Mouse (Mus musculus) gastrocnemius, postnatal 25 days (tissue): ENCODE measurements around the gene Glmn. TPM values are rescaled to one million over a fixed set of nuclear protein-coding genes. Genes with fewer than 3 reads are reported as not detected.
A peak's percentile ranks its signal among the peaks of the same experiment; 100 is the strongest.

Source experiments
- DNase-seq: peaks from one replicate; pipeline ENCODE4 v3.0.0; 2022
- long read RNA-seq, 2 experiments: library from polyadenylated mRNA; stranded (forward); transcript quantifications; one replicate each; pipeline ENCODE4 v2.0.0; 2021
- total RNA-seq, 2 experiments: library from RNA; stranded (reverse); gene quantifications; 1 replicate in 1 of 2; 2 replicates in 1 of 2; pipeline ENCODE4 v1.2.3; 2021

The Glmn gene
- total RNA-seq = 1 to 10 TPM; 5.3 to 5.8 TPM
- long read RNA-seq, experiment 1, partial matches to known transcripts = 0 of 4 reads
- long read RNA-seq, experiment 1, other reads (novel, unspliced or antisense) = 1 of 4 reads
- long read RNA-seq, experiment 2, partial matches to known transcripts = 0 of 5 reads
- long read RNA-seq, experiment 2, other reads (novel, unspliced or antisense) = 2 of 5 reads

DNA sequence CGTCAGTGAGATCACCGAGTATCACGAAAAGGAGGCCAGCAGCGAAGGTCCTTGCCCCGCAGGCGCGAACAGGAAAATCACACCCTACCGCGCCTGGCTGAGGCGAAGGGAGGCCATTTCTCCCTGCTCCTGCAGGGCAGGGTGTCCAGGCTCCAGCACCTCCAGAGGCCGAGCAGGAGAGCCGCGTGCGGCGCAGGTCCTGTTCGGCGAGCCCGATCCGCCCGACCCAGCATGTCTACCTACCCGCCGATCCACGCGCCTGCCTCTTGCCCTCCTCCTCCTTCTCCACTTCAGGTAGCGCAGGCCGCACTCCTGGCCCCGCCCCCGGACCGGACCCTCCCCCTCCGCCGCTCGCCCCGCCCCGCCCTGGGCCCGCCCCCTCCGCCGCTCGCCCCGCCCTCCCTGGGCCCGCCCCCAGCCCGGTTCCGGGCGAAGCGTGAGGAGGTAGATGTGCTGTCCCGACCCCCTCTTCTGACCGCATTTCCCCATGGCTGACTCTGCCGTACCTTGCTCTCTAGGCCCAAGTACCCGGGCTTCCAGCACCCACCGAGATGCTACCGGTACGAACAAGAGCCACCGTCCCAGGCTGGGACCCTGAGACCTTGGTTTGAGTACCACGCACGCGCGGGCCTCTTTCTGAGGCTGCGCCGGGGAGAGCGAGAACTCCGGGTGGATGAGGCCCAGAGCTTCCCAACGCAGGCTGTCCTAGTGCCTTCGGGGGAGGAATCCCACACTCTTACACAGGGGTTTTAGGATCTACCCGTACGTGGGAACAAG, at the start of gene Glmn, which contains the start of gene Rpap2:
Gene Glmn (minus strand): TSS at position 588 of the 777 bp plus-strand sequence.
Gene Rpap2 (plus strand): TSS at position 73 of the 777 bp plus-strand sequence.
- DNase-seq = peak; percentile 84

GRCm38 (mm10) chr5:107645935-107646334, 48.2 kb upstream of the Glmn start:
- no peak for DNase-seq

DNA sequence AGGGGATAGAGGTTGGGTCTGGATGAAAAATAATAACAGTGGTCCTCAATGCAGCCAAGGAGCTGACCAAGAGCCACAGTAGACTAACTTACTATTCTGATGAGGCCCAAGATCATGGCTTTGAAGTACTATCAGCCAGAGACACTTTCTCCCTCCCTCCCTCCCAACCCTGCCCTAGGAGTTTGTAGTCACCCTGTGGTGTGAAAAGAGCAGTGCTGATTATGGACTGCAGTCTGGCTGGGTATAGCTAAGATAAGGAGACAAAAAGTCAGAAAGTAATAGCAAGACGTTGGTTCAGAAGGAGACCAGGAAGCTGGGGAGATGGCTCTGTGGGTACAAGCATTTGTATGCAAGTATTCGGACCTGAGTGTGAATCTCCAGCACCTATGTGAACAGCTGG, 46.9 kb upstream of the Glmn start:
- DNase-seq = no peak

DNA sequence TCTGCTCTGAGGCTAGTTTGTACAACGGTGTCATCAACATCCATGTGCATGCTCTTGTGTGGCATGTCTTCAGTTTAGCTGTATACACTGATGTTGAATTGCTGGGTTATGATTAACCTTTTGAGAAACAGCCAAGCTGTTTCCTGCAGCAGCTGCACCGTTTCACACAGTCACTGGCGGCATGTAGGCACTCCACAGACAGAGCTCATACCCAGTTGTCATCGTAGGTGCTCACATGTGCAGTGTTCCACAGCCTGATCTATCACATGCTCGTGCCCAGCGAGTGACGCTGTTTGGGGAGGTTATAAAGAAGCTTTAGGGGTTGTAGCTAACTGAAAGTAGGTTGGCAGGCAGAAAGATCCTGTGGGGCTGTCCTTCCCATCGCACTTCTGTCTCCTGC, 40.7 kb upstream of the Glmn start:
- DNase-seq = no peak

- DNase-seq = no peak
Observed at GRCm38 (mm10) chr5:107637106-107637505, 39.4 kb upstream of the Glmn start.

DNA sequence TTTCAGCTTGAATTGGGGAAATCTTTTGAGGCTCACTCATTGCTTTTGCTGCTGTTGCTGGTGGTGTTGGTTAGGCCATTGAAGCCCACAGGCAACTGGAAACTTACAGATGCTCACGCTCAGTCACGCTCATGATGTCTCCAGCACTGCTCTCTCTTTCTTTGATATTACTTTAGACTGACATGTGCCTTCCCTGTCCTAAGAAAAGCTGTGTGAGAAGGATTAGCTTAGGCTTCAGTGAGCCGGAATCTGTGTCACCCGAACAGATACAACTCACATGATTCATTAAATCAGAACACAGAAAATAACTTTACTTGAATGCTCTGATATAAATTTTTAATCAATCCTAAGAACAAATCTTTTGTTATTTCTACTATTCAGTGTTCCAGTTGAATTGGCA, 36.0 kb upstream of the Glmn start:
- no peak for DNase-seq

DNA sequence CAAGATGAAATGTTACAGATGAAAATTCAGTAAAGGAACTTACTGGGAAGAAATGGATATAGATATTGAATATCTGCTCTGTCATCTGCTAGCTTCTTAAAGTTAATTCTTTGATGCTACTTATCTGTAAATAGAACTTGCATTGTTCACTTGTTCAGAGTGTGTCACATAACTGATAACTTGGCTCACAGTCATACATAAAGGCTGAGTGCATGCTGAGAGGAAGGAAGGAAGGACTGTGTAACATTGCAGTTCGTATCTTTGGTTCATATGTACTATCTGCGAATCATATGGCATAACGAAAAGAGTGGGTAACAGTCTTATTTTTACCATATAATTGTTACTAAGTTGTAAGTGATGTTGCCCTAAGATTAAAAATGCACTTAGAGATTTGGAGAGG, 23.6 kb upstream of the Glmn start:
- DNase-seq = no peak

- DNase-seq = no peak
Observed at GRCm38 (mm10) chr5:107617986-107618385, 20.3 kb upstream of the Glmn start.

- peak; percentile 13 for DNase-seq
Observed at GRCm38 (mm10) chr5:107611224-107611623, 13.5 kb upstream of the Glmn start.

- DNase-seq = no peak
Observed at GRCm38 (mm10) chr5:107598380-107598779, 692 bp upstream of the Glmn start.

DNA sequence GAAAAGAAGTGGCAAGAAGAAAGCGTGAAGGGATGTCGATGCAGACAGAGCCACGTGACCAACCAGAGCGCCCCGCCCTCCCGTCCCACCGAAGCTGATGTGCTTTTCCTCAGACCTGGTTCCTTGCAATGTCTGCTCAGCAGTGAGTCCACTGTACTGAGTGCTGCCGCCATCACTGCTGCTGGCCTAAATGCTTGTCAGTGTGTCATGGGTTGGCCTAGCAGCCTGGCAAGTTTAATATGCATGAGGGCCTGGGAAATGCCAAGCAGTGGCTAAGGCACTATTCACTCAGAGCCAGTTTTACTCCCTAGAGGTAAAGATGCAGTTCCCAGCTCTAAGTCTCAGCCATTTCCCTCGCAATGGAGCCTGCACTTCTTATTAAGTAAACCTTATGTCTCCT, 28.5 kb downstream of the Glmn start:
- DNase-seq = no peak

- DNase-seq = no peak
Observed at GRCm38 (mm10) chr5:107556969-107557368, 40.7 kb downstream of the Glmn start.

DNA sequence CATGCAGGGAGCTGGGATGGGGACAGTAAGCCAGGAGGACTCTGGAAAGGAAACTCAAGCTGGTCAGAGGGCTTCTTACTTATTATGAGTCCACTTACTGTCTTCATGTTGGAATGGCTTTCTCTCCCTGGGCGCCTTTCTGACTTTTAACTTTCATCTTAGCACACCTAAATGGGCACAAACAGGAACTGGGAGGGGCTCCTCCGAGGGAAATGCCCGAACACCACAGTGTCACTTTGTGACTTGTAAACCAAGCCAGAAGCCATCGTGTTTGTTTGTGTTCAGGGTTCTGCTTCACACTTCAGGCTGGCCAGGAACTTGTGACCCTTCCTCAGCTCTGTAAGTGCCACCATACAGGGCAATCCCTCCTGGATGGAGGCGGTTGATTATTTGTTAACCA, 43.4 kb downstream of the Glmn start:
- no peak for DNase-seq

DNA sequence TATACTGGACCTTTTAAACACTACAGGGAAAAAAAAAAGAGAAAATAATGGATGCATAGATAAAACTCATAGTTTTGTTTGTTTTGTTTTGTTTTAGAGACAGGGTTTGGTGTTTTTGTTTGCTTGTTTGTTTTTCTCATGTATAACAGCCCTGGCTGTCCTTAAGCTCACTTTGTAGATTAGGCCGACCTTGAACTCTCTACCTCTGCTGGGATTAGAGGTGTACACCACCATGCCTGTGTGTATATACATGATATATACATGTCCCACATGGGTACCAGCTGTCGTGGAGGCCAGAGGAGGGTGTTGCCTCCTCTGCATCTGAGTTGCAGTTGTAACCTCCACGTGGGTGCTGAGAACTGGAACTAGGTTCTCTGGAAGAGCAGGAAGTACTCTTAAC, 49.2 kb downstream of the Glmn start:
- DNase-seq = no peak

GRCm38 (mm10) chr5:107547955-107548354, 49.7 kb downstream of the Glmn start:
- no peak for DNase-seq

DNA sequence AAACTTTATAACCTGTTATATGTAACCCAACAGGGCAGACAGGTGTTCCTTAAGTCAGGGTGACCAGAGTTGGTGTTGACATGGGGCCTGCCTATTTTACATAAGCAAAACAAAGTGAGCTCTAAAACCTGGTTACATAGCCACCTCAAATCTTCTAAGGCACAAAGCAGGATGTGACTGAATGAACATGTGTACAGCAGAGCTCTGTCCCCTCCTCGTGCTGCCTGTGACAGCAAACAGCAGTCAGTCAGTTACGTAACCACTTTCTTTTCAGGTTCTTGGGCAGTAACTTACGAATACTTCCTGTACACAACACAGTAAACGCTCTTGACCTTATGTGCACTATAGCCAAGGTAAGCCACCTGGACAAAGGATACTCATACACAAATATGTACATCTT, 51.8 kb downstream of the Glmn start:
- no peak for DNase-seq

DNA sequence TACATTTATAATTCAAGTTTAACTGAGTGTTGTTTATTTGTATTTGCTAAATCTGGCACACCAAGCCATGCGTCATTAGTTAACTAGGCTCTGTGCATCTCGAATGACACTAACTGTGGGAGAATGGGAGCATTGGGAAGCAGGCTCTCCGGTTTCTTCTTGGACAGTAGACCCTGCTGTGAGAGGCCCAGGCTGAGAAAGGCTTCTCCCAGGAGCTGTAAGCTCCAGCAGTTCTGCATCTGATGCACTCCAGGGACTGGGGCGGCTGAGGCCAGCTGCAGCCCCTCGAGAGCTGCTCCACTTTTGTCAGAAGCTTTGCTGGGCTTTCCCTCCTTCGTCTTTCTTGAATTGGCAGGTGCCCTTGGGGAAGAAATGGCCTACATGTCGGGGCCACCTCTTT, 56.0 kb downstream of the Glmn start:
- peak; percentile 70 for DNase-seq

GRCm38 (mm10) chr5:107534581-107534980, 63.1 kb downstream of the Glmn start, which contains the start of gene 1700028K03Rik:
Gene 1700028K03Rik, plus strand, starts transcription at chr5:107534709.
- no peak for DNase-seq

DNA sequence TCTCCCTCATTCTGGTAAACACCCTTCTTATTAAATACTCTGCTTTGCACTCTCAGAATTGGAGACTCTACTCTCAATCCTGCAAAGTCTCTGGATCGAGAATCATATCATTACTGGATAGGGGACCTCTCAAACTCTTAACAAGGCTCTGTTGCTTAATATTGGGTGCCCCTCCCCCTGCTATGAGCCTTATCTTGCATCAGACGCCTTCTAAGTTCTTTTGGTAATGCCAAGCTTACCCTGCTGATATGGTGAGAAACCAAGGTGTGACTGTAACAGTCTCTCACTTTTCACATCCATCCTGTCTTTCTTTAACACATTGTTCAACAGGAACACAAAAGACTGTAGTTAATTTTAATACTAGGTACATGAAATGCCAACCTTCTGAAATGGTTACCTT, 64.1 kb downstream of the Glmn start:
- DNase-seq = no peak

DNA sequence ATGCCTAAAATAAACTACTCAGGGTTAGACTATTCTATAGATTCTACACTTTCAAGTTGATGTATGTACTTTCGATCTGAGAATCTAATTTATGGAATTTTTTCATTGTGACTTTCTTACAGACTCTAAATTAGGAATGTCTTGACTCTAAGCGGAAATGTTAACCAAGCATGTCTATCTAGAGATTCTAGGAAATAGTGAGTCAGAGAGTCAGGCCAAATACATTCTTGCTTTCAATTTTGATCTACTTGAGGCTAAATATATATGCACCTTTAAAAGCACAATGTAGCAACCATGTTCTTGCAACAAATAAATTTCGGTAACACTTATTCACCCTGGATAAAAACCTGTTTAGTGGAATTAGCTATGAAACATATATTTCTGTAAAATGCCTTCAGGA, 68.8 kb downstream of the Glmn start:
- no peak for DNase-seq

GRCm38 (mm10) chr5:107524281-107524680, 73.4 kb downstream of the Glmn start:
- DNase-seq = no peak

DNA sequence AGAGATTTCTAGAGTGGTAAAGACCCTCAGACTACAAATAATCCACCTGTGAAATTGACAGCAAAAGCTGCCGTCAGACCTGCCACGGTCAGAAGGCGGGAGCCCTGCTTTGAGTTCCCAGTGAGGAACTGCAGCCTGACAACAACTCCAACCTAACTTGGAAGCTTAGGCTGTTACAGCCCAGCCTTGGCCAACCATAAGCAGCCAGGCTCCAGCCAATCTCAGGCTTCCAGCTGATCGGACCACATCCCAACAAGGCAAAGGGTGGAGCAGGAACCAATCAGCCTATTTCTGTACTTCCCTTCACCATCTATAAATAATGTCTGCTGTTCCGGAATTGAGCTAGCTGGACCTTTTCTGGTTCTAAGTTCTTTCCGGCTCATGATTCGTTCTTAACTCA, 75.8 kb downstream of the Glmn start:
- DNase-seq = peak; percentile 58

GRCm38 (mm10) chr5:107521386-107521785, 76.3 kb downstream of the Glmn start:
- no peak for DNase-seq

DNA sequence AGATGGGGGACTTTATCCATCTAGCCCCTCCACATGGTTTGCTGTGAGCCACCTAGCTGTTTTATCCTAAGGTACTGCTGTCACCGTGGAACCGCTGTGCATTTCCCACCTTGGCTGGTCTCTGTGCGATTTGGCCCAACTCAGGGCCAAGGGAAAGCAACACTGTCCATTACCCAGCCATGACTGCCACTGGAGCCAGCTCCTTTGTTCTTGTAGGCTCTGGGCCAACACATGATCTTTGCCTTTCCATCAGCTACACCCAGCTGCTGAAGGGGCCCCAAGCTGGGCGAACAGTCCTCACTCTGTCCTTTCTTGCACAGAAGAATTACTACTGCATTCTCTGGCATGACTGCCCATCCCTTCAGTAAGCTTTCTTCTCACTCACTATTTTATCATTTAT, 79.1 kb downstream of the Glmn start:
- no peak for DNase-seq
